Mouse (Mus musculus) adrenal gland, postnatal 14 days (tissue): ENCODE results near the gene Hmcn1. TPM values are rescaled to one million over a fixed set of nuclear protein-coding genes. Genes with fewer than 3 reads are reported as not detected.

ENCODE experiments used
- DNase-seq: peaks from one replicate; pipeline ENCODE4 v3.0.0; 2021; ENCODE audit warnings: mixed read lengths
- total RNA-seq: library from RNA; stranded (reverse); gene quantifications from 2 replicates; pipeline ENCODE4 v1.2.3, GENCODE M21; 2021

Hmcn1 gene
- total RNA-seq, 1 experiment from 2014 or later, result 4.2 TPM

- DNase-seq, result peak; percentile 31
Observed at GRCm38 (mm10) chr1:150535770-150536534, 457.3 kb downstream of the Hmcn1 start.

- no peak for DNase-seq
Observed at GRCm38 (mm10) chr1:150534587-150534986, 458.6 kb downstream of the Hmcn1 start.

- DNase-seq, result no peak
Observed at GRCm38 (mm10) chr1:150513041-150513440, 480.2 kb downstream of the Hmcn1 start.

Other genes with a start within 250 kb of the Hmcn1 start
- gene Gm47985, start 189.1 kb upstream of the Hmcn1 start, total RNA-seq, result not detected in 2 replicates
- not detected in 2 replicates for gene Gm8947, start 198.9 kb upstream of the Hmcn1 start, total RNA-seq
- gene Gm47995, start 205.0 kb upstream of the Hmcn1 start, total RNA-seq, result not detected in 2 replicates
- not detected in 2 replicates for gene 3110040M04Rik, start 210.7 kb upstream of the Hmcn1 start, total RNA-seq
- gene Gm47996, start 216.7 kb upstream of the Hmcn1 start, total RNA-seq, result not detected in 2 replicates